Mouse (Mus musculus) adipocyte (in vitro differentiated cells): ENCODE results near the gene Ablim1.

Experiments used
- DNase-seq: peaks from one replicate; pipeline ENCODE4 v3.0.0-alpha.2; 2016; ENCODE audit warnings: low spot score

The Ablim1 gene

DNA sequence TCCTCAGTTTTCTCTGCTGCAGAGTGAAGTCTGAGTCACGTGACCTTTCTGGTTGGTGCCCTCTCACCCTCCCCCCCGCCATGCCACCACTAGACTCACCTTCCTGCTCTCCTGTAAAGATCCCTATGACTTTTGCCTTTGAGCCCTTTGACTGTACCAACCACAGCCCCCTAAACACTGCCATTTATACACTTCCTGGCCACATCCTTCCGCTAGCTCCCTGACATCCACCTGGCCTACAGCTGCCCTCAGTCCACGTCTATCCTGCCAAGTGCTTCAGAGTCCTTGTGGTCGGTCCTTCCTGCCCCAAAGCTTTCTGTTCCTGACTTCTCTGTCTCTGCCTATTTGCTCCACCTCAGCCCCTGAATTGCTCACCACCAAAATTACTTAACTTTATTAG, 29.1 kb upstream of the Ablim1 start:
- DNase-seq: no peak

DNA sequence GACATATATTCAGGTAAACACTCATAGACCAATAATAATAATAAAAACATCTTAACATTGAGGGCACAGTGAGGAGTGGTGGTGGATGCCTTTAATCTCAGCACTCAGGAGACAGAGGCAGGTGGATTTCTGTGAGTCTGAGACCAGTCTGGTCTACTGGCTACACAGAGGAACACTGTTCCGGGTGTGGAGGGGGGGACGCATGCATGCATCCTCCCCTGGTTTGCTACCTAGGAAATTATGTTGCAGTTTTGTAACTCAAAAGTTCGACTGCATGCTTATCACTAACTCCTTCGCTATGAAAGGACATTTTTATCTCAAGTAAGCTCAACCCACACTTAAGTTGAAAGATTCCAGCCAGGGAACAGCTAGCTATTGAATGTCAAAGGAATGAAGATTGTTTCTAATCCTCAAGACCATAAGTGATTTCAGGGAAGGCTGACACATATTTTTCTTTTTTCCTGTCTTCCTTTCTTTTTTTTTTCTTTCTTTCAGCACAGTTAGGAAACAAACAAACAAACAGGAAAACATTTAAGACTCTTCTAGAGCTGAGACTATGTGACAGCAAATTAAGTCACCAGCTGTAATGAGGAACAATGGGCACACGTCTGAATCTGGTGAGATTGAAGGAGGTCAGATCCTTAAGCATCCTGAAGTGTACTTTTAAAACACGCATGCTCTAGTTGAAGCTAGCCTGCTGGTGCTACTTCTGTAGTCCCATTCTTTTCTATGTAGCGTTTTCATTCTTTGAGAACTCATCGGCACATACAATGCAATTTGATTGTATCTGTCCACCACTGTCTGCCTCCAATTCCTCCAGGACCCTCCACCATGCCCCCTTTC, 26.4 kb upstream of the Ablim1 start:
- DNase-seq: no peak

- DNase-seq: no peak
Observed at GRCm38 (mm10) chr19:57339281-57339864, 24.7 kb upstream of the Ablim1 start.

DNA sequence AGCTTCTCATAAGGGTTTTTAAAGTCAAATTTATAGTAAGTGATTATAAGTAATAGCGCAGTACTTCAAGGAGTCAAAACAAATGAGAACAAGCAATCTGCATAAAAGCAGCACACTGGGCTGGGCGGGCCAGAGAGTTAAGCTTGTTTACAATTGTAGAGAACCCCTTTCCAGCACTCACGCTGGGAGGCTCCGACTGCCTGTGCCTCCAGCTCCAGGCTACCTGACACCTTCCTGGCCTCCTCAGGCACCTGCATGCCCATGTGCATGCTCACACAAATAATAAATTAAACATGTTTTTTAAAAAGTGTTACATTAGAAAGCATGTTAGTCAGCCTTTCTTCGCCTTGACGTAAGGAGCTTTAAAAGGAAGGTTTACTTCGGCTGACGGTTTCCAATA, 20.4 kb upstream of the Ablim1 start:
- no peak for DNase-seq

GRCm38 (mm10) chr19:57333356-57333755, 18.6 kb upstream of the Ablim1 start:
- DNase-seq: no peak

GRCm38 (mm10) chr19:57331237-57331636, 16.5 kb upstream of the Ablim1 start:
- no peak for DNase-seq

- no peak for DNase-seq
Observed at GRCm38 (mm10) chr19:57330309-57330708, 15.6 kb upstream of the Ablim1 start.

- DNase-seq: peak; percentile 78
Observed at GRCm38 (mm10) chr19:57328792-57329191, 14.1 kb upstream of the Ablim1 start.

DNA sequence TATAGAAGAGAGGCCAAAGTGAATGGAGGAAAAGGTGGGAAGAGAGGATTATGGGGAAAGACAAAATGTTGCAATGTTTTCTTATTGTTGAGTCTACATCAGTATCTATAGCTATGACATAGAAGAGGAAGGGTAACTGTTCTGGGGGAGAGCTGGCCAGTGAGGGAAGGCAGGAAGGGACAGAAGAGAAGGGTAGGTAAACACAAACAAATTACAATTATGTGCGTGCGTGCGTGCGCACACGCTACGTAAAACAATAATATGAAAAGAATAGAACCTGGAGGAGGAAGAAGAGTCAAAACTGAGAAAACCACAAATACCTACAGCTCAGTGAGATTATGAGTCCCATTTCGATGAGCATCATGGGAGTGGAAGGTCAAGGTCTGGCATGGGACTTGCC, 13.6 kb upstream of the Ablim1 start:
- no peak for DNase-seq

GRCm38 (mm10) chr19:57327679-57328078, 13.0 kb upstream of the Ablim1 start:
- no peak for DNase-seq

GRCm38 (mm10) chr19:57325748-57326300, 11.1 kb upstream of the Ablim1 start:
- peak; percentile 85 for DNase-seq

DNA sequence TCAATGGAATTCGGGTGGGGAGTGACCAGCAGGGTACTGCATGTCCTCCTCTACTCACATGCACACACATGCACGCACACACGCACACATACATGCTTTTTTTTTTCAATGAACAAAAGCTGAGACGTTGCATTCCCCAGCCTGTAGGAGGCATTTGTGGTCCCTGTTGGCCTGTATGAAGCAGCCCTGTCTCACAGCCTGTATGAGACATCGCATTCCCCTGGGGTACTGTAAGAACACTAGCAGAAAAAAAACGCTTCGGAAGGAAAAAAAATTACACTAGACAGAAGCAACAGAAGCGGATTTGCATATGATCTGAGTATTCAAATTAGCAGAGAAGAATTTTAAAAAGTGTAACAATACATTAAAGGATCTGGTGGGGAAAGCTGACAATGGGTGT, 8.4 kb upstream of the Ablim1 start:
- DNase-seq: no peak

DNA sequence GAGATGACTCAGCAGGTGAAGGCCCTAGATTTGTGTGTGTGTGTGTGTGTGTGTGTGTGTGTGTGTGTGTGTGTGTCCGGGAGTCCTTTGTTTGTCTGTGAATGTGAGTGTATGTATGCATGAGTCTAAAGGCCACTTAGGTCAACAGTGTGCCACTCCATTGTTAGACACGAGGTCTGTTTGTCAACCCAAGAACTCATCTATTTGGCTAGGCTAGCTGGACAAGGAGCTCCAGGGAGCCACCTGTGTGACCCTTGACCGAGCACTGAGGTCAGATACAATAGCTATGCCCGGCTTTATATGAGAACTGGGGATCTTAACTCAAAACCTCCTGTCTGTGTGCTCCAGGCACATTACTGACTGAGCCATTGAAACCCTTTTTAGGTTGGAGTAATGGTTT, 7.8 kb upstream of the Ablim1 start:
- DNase-seq: no peak

DNA sequence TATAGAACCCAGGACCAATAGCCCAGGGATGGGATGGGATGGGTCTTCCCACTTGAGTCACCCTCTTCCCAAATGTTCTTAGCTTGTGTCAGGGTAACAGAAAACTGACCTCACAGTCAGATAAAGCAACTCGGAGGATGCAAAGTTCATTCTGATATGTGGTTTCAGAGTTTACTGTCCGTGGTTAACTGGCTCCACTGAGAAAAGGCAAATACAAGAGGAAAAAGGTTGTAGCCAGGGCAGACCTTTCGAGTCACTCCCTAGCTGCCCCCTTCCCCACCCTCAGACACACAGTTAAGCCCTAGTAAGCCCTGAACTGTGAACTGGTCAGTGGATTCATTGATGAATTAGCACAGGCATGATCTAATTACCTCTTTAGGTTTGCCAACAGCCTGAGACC, 7.1 kb upstream of the Ablim1 start:
- DNase-seq: no peak

DNA sequence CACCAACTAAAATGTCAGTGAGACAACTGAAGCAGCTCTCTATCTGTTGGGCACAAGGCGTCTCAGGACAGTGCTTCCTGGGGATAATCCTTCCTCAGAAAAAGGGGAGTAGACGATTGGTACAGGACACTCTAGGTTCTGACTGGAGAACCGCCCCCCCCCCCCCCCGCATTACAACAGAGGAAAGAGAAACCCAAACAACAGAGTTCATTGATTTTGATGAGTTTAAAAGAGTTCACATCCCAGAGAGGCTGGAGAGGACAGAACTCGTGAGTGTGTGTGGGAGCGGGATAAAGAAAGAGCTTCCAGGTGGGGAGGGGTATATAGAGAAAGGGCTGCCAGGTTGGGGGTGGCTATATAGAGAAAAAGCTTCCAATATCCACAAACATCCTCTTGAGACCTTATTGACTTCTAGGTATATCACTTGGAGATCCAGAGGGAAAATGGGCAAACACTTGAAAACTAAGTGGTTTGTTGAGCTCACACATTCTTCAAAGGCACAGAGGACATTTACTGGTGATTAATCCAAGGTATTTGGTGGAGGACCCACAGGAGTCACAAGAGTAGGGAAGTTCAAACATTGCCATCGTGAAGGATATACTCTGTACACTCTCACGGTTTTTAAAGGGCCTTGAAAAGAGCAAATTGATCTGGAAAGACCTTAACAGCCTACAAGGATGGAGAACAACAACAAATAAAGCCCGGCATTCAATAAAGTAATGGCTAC, 6.1 kb upstream of the Ablim1 start:
- DNase-seq: no peak

DNA sequence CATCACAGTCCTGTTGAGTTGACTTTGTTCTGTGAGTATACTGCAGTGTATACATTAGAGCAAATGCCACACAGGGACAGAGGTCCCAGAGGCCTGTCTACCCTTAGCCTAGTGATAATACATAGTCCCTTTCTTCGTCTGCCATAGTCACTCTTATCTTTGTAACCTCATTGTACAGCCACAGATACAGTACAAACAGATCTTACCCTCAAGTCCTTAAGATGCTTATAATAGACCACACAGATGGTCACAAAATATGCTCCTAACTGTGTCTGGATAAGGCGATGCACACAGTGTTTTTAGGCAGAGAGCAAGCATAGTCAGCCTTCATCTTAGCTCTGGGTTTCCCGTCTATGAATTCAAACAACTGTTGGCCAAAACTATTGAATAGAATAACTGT, 1.9 kb upstream of the Ablim1 start:
- DNase-seq: no peak

DNA sequence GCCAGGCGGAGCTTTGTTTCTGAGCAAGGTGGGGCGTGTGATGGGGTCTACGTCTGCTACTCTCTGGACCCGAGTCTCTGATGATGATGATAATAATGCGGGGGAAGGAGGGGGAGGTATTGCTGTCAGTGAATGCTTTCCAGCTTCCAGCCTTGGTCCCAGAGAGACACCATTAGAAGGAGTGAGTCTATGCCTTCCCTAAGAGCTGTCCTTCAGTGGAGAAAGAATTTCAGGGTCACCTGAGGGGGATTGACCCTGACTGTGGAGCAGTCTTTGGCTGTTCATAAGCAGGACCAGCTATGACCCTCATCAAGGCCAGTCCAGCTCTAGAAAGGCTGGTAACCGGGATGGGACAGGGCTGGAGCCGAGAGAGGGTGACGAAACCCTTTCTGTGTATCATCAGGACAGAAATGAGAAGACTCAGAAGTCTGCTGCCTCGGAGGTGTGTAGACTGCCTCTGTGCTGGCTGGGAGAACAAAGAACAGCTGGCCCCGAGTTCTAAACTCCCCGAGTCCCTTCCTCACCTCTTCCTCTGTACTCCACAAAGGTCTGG, 370 bp upstream of the Ablim1 start:
- DNase-seq: no peak

DNA sequence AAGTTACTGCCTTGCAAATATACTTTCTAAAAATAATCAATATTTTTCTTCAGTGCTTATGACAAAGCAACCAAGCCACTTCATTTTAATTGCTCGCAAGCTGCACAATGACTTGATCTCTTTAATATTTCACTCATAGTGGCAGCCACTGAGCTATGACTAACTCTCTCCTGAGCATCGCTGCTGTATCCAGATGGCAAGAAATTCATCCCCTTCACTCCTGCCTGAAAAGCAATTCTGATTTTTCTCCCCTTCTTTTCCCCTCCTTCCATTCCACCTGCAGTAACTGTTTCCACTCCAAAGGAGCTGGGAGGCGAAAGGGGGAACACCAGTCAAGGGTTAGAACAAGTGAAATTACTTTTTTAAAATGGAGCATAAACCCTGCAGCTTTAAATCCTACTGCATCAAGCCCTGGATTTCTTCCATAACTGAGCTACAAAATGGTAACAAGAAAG, 801 bp downstream of the Ablim1 start:
- DNase-seq: no peak

DNA sequence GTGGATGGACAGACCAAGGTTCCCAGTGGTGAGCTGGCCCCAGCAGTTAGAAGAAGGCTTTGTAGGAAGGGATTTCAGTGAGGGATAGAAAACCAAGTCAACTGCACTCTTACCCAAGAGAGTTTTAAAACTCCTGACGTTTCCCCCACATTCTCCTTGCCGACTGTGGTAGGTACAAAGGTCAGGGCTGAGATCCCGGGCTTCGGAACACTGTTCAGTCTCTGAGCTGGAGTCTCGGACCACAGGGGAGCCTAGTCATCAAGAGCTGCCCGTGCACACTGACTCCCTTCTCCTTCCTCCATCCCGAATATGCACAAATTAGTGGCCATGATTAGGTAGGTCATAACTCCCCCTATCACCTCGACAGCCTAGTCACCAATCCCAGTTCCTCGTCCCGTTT, 1.5 kb downstream of the Ablim1 start:
- peak; percentile 14 for DNase-seq

GRCm38 (mm10) chr19:57309980-57310379, 4.7 kb downstream of the Ablim1 start:
- DNase-seq: no peak

DNA sequence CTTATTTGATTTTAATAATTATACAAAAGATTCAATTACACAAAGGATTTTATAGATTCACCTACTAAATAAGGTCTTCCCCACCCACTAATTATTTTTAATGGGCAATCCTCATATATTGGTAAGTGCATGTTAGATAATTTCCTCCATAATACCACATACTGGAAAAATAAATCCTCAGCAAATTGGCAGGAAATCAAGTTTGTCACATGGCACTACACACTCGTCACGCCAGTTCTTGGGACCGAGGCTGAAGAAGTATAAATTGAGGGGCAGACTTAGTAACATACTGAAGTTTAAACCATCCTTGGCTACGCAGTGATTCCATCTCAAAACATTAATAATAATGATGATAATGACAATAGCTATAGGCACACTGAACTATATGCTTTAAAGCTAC, 8.1 kb downstream of the Ablim1 start:
- no peak for DNase-seq

- DNase-seq: no peak
Observed at GRCm38 (mm10) chr19:57305972-57306371, 8.7 kb downstream of the Ablim1 start.
